Mouse (Mus musculus) thymus, postnatal 14 days (tissue): ENCODE measurements around the gene Avpr2.
A peak's percentile ranks its signal among the peaks of the same experiment; 100 is the strongest.

Experiments
- DNase-seq: peaks from one replicate; pipeline ENCODE4 v3.0.0; 2021

Avpr2 gene

GRCm38 (mm10) chrX:73891551-73892152 lies at the start of gene Avpr2:
TSS of gene Avpr2 (plus strand) at chrX:73892102.
- no peak for DNase-seq

- DNase-seq: no peak
Measured at GRCm38 (mm10) chrX:73854326-73855086, 37.4 kb upstream of the Avpr2 start.

GRCm38 (mm10) chrX:73855087-73855408 lies 36.9 kb upstream of the Avpr2 start:
- no peak for DNase-seq

GRCm38 (mm10) chrX:73864692-73865091 lies 27.2 kb upstream of the Avpr2 start:
- no peak for DNase-seq

- DNase-seq: no peak
Measured at GRCm38 (mm10) chrX:73867256-73867655, 24.6 kb upstream of the Avpr2 start.

GRCm38 (mm10) chrX:73867852-73868251 lies 24.1 kb upstream of the Avpr2 start:
- DNase-seq: no peak

GRCm38 (mm10) chrX:73869334-73869733 lies 22.6 kb upstream of the Avpr2 start:
- peak; percentile 42 for DNase-seq

GRCm38 (mm10) chrX:73871474-73871873 lies 20.4 kb upstream of the Avpr2 start:
- no peak for DNase-seq

GRCm38 (mm10) chrX:73871956-73872355 lies 19.9 kb upstream of the Avpr2 start:
- no peak for DNase-seq

GRCm38 (mm10) chrX:73875881-73876280 lies 16.0 kb upstream of the Avpr2 start:
- no peak for DNase-seq

GRCm38 (mm10) chrX:73877014-73877413 lies 14.9 kb upstream of the Avpr2 start:
- DNase-seq: no peak

- peak; percentile 76 for DNase-seq
Measured at GRCm38 (mm10) chrX:73880194-73881035, 11.5 kb upstream of the Avpr2 start.

- no peak for DNase-seq
Measured at GRCm38 (mm10) chrX:73881036-73881427, 10.9 kb upstream of the Avpr2 start.

- no peak for DNase-seq
Measured at GRCm38 (mm10) chrX:73881463-73881862, 10.4 kb upstream of the Avpr2 start.

- DNase-seq: no peak
Measured at GRCm38 (mm10) chrX:73892833-73893232, 931 bp downstream of the Avpr2 start.

- peak; percentile 71 for DNase-seq
Measured at GRCm38 (mm10) chrX:73895719-73896118, 3.8 kb downstream of the Avpr2 start, which contains the start of gene L1cam. TSS of gene L1cam (minus strand) at chrX:73896105.

GRCm38 (mm10) chrX:73897959-73898358 lies 6.1 kb downstream of the Avpr2 start:
- DNase-seq: no peak

GRCm38 (mm10) chrX:73910049-73910448 lies 18.1 kb downstream of the Avpr2 start:
- no peak for DNase-seq

GRCm38 (mm10) chrX:73910451-73910850 lies 18.5 kb downstream of the Avpr2 start:
- DNase-seq: no peak

- DNase-seq: peak; percentile 85
Measured at GRCm38 (mm10) chrX:73911156-73911555, 19.3 kb downstream of the Avpr2 start.

GRCm38 (mm10) chrX:73911588-73911987 lies 19.7 kb downstream of the Avpr2 start:
- peak; percentile 82 for DNase-seq

- DNase-seq: peak; percentile 91
Measured at GRCm38 (mm10) chrX:73914827-73915703, 23.2 kb downstream of the Avpr2 start.

GRCm38 (mm10) chrX:73916945-73917344 lies 25.0 kb downstream of the Avpr2 start:
- no peak for DNase-seq
